In genomic region chr4:152026751-152027508, GRCm38 (mm10) we compare ENCODE assay signal across 8 mouse cellular contexts. TPM values are rescaled to one million over a fixed set of nuclear protein-coding genes. Genes with fewer than 3 reads are reported as not detected.
DNase-seq lines count a peak whose midpoint lies in the region; ATAC-seq and TF ChIP-seq lines count a peak whose summit lies in the region.

No protein-coding gene starts in this region.

- no peak overlapping the region for H3K27ac ChIP-seq in embryonic facial prominence, embryonic 11.5 days (replicated peaks; ENCODE audit: low read depth, low read length)
- peak overlapping the region; percentile 68 for H3K27ac ChIP-seq in hindbrain, postnatal 0 days
- peak overlapping the region; percentile 70 for H3K27ac ChIP-seq in lung, embryonic 15.5 days
- peak overlapping the region; percentile 79 for H3K27ac ChIP-seq in stomach, embryonic 15.5 days

- peak overlapping the region; percentile 87 for H3K4me2 ChIP-seq in embryonic facial prominence, embryonic 11.5 days (ENCODE audit: low read depth, low read length)
- H3K4me2 ChIP-seq in hindbrain, postnatal 0 days (ENCODE audit: low read depth, low read length) = peak overlapping the region; percentile 96
- peak overlapping the region; percentile 94 for H3K4me2 ChIP-seq in lung, embryonic 15.5 days
- H3K4me2 ChIP-seq in stomach, embryonic 15.5 days = peak overlapping the region; percentile 98

- H3K9ac ChIP-seq in embryonic facial prominence, embryonic 11.5 days (replicated peaks; ENCODE audit: low read length) = peak overlapping the region; percentile 57
- peak overlapping the region; percentile 50 for H3K9ac ChIP-seq in hindbrain, postnatal 0 days (replicated peaks; ENCODE audit: low read length)
- peak overlapping the region; percentile 85 for H3K9ac ChIP-seq in lung, embryonic 15.5 days
- H3K9ac ChIP-seq in stomach, embryonic 15.5 days = peak overlapping the region; percentile 60

- H3K27me3 ChIP-seq in E14TG2a.4 (ENCODE audit: insufficient read depth, low read length) = peaks cover 7% of the 10 kb centered on the region
- no peaks in the 10 kb centered on the region for H3K27me3 ChIP-seq in embryonic facial prominence, embryonic 11.5 days (ENCODE audit: control insufficient read depth, insufficient read depth, low read length)
- no peaks in the 10 kb centered on the region for H3K27me3 ChIP-seq in hindbrain, postnatal 0 days (ENCODE audit: insufficient read depth, low read length)
- H3K27me3 ChIP-seq in lung, embryonic 15.5 days = no peaks in the 10 kb centered on the region
- no peaks in the 10 kb centered on the region for H3K27me3 ChIP-seq in stomach, embryonic 15.5 days (replicated peaks)

- ATAC-seq in embryonic facial prominence, embryonic 11.5 days (replicated peaks; ENCODE audit: insufficient number of reproducible peaks, low FRiP score, low TSS enrichment, low read depth) = peak; percentile 49
- no peak for ATAC-seq in hindbrain, postnatal 0 days
- ATAC-seq in lung, embryonic 15.5 days (ENCODE audit: borderline replicate concordance, extremely low read depth, low FRiP score, low TSS enrichment) = peak; percentile 53
- ATAC-seq in stomach, embryonic 15.5 days (ENCODE audit: insufficient read depth, low FRiP score, low read depth) = peak; percentile 47

- H3K4me3 ChIP-seq in E14TG2a.4 (replicated peaks; ENCODE audit: low read length) = peak overlapping the region; percentile 96
- peak overlapping the region; percentile 61 for H3K4me3 ChIP-seq in embryonic facial prominence, embryonic 11.5 days (ENCODE audit: low read depth, low read length)
- H3K4me3 ChIP-seq in hindbrain, postnatal 0 days (ENCODE audit: low read length) = peak overlapping the region; percentile 68
- peak overlapping the region; percentile 90 for H3K4me3 ChIP-seq in lung, embryonic 15.5 days
- H3K4me3 ChIP-seq in stomach, embryonic 15.5 days (replicated peaks) = peak overlapping the region; percentile 86

- H3K4me1 ChIP-seq in E14TG2a.4 (replicated peaks; ENCODE audit: low read depth, low read length) = peaks cover 80% of the 10 kb centered on the region
- peaks cover 9% of the 10 kb centered on the region for H3K4me1 ChIP-seq in embryonic facial prominence, embryonic 11.5 days (ENCODE audit: control insufficient read depth, insufficient read depth, low read length)
- peaks cover 25% of the 10 kb centered on the region for H3K4me1 ChIP-seq in hindbrain, postnatal 0 days (ENCODE audit: insufficient read depth, low read length)
- H3K4me1 ChIP-seq in lung, embryonic 15.5 days = peaks cover 45% of the 10 kb centered on the region
- H3K4me1 ChIP-seq in stomach, embryonic 15.5 days = peaks cover 37% of the 10 kb centered on the region

- no peak for TF ChIP-seq CTCF in E14TG2a.4 (conservative IDR thresholded peaks at IDR 0.05; ENCODE audit: low read length)
- TF ChIP-seq CTCF in hindbrain, postnatal 0 days (IDR thresholded peaks at IDR 0.05; ENCODE audit: low read depth) = 0 out of 2 replicates have a peak, but pooled peaks have one; percentile 9

- 2% methylated on average over 36 of the region's 41 CpGs for WGBS in embryonic facial prominence, embryonic 11.5 days
- WGBS in hindbrain, postnatal 0 days = 3% methylated on average over 36 of the region's 41 CpGs
- WGBS in lung, embryonic 15.5 days = 2% methylated on average over 41 of the region's 41 CpGs
- 3% methylated on average over 37 of the region's 41 CpGs for WGBS in stomach, embryonic 15.5 days

- H3K36me3 ChIP-seq in E14TG2a.4 (ENCODE audit: insufficient read depth, low read length) = peaks cover 52% of the 10 kb centered on the region
- no peaks in the 10 kb centered on the region; the same call in none of the 2 replicates for H3K36me3 ChIP-seq in embryonic facial prominence, embryonic 11.5 days (replicated peaks; ENCODE audit: control insufficient read depth, insufficient read depth, low read depth, low read length)
- peaks cover 2% of the 10 kb centered on the region; the same call in 1 of the 2 replicates for H3K36me3 ChIP-seq in hindbrain, postnatal 0 days (ENCODE audit: insufficient read depth, low read length)
- H3K36me3 ChIP-seq in lung, embryonic 15.5 days = peaks cover 21% of the 10 kb centered on the region
- peaks cover 22% of the 10 kb centered on the region; the same call in 1 of the 2 replicates for H3K36me3 ChIP-seq in stomach, embryonic 15.5 days

- no peaks in the 10 kb centered on the region for H3K9me3 ChIP-seq in E14TG2a.4 (ENCODE audit: low read length)
- H3K9me3 ChIP-seq in embryonic facial prominence, embryonic 11.5 days (replicated peaks; ENCODE audit: control insufficient read depth, low read length) = no peaks in the 10 kb centered on the region
- no peaks in the 10 kb centered on the region for H3K9me3 ChIP-seq in hindbrain, postnatal 0 days (ENCODE audit: low read length)
- no peaks in the 10 kb centered on the region for H3K9me3 ChIP-seq in lung, embryonic 15.5 days
- no peaks in the 10 kb centered on the region for H3K9me3 ChIP-seq in stomach, embryonic 15.5 days

- DNase-seq in embryo, embryonic 10 days (ENCODE audit: low spot score) = peak; percentile 40
- no peak for DNase-seq in embryo, embryonic 10.5 days (ENCODE audit: low spot score)
- DNase-seq in embryonic facial prominence, embryonic 11.5 days (ENCODE audit: low spot score) = no peak
- DNase-seq in hindbrain, postnatal 0 days (ENCODE audit: low spot score) = peak; percentile 16
- DNase-seq in layer of hippocampus, adult 8-10 months (ENCODE audit: low spot score in 2 of 2) = no peak

RNA-seq across cellular contexts. Expression of gene Zbtb48, which starts 0.5 kb away (rescaled TPM):
- polyA plus RNA-seq in embryonic facial prominence, embryonic 11.5 days (2014; fragmentation: Nextera tagmentation; extraction: Ambion mirVana) = 21.1 and 21.5 TPM in 2 replicates
- 7.0 and 8.6 TPM in 2 replicates for total RNA-seq in hindbrain, postnatal 0 days (2014; rRNA removed)
- polyA plus RNA-seq in hindbrain, postnatal 0 days (2015; fragmentation: Nextera tagmentation; extraction: Ambion mirVana) = 10.7 and 16.2 TPM in 2 replicates
- polyA plus RNA-seq in lung, embryonic 15.5 days (2015; fragmentation: Nextera tagmentation; extraction: Ambion mirVana) = 19.0 and 21.2 TPM in 2 replicates
- polyA plus RNA-seq in stomach, embryonic 15.5 days (2015; fragmentation: Nextera tagmentation; extraction: Ambion mirVana) = 16.8 and 17.6 TPM in 2 replicates
- 10 to 100 TPM; 13.8 to 17.6 (median 15.8) TPM for total RNA-seq in layer of hippocampus, adult 8-10 months (2022)

RNA-seq across cellular contexts. Expression of gene Tas1r1, which starts 11.4 kb away (rescaled TPM):
- polyA plus RNA-seq in embryonic facial prominence, embryonic 11.5 days (2014; fragmentation: Nextera tagmentation; extraction: Ambion mirVana) = 0.25 and 0.55 TPM in 2 replicates
- total RNA-seq in hindbrain, postnatal 0 days (2014; rRNA removed) = 0.42 and 0.93 TPM in 2 replicates
- 1.7 TPM in 2 replicates for polyA plus RNA-seq in hindbrain, postnatal 0 days (2015; fragmentation: Nextera tagmentation; extraction: Ambion mirVana)
- polyA plus RNA-seq in lung, embryonic 15.5 days (2015; fragmentation: Nextera tagmentation; extraction: Ambion mirVana) = 0.40 and 0.42 TPM in 2 replicates
- 0.28 and 0.31 TPM in 2 replicates for polyA plus RNA-seq in stomach, embryonic 15.5 days (2015; fragmentation: Nextera tagmentation; extraction: Ambion mirVana)
- 1 to 10 TPM in 1 of 4 experiments, under 1 TPM in 3; 0.72 to 1.1 (median 0.77) TPM for total RNA-seq in layer of hippocampus, adult 8-10 months (2022)

RNA-seq across cellular contexts. Expression of gene Nol9, which starts 12.2 kb away (rescaled TPM):
- polyA plus RNA-seq in embryonic facial prominence, embryonic 11.5 days (2014; fragmentation: Nextera tagmentation; extraction: Ambion mirVana) = 28.3 and 31.4 TPM in 2 replicates
- total RNA-seq in hindbrain, postnatal 0 days (2014; rRNA removed) = 33.0 and 39.4 TPM in 2 replicates
- polyA plus RNA-seq in hindbrain, postnatal 0 days (2015; fragmentation: Nextera tagmentation; extraction: Ambion mirVana) = 17.1 and 17.9 TPM in 2 replicates
- polyA plus RNA-seq in lung, embryonic 15.5 days (2015; fragmentation: Nextera tagmentation; extraction: Ambion mirVana) = 29.4 and 31.1 TPM in 2 replicates
- polyA plus RNA-seq in stomach, embryonic 15.5 days (2015; fragmentation: Nextera tagmentation; extraction: Ambion mirVana) = 30.8 and 32.9 TPM in 2 replicates
- total RNA-seq in layer of hippocampus, adult 8-10 months (2022) = 10 to 100 TPM; 18.3 to 21.0 (median 19.9) TPM

RNA-seq across cellular contexts. Expression of gene Klhl21, which starts 18.3 kb away (rescaled TPM):
- 3.2 TPM in 2 replicates for polyA plus RNA-seq in embryonic facial prominence, embryonic 11.5 days (2014; fragmentation: Nextera tagmentation; extraction: Ambion mirVana)
- 12.3 and 14.0 TPM in 2 replicates for total RNA-seq in hindbrain, postnatal 0 days (2014; rRNA removed)
- polyA plus RNA-seq in hindbrain, postnatal 0 days (2015; fragmentation: Nextera tagmentation; extraction: Ambion mirVana) = 4.5 and 4.8 TPM in 2 replicates
- polyA plus RNA-seq in lung, embryonic 15.5 days (2015; fragmentation: Nextera tagmentation; extraction: Ambion mirVana) = 15.3 and 16.1 TPM in 2 replicates
- polyA plus RNA-seq in stomach, embryonic 15.5 days (2015; fragmentation: Nextera tagmentation; extraction: Ambion mirVana) = 13.5 and 14.0 TPM in 2 replicates
- 10 to 100 TPM; 19.3 to 24.2 (median 22.0) TPM for total RNA-seq in layer of hippocampus, adult 8-10 months (2022)

RNA-seq across cellular contexts. Expression of gene Phf13, which starts 30.9 kb away (rescaled TPM):
- 23.1 and 25.8 TPM in 2 replicates for polyA plus RNA-seq in embryonic facial prominence, embryonic 11.5 days (2014; fragmentation: Nextera tagmentation; extraction: Ambion mirVana)
- total RNA-seq in hindbrain, postnatal 0 days (2014; rRNA removed) = 19.9 and 20.8 TPM in 2 replicates
- polyA plus RNA-seq in hindbrain, postnatal 0 days (2015; fragmentation: Nextera tagmentation; extraction: Ambion mirVana) = 14.6 and 15.0 TPM in 2 replicates
- polyA plus RNA-seq in lung, embryonic 15.5 days (2015; fragmentation: Nextera tagmentation; extraction: Ambion mirVana) = 28.5 and 29.7 TPM in 2 replicates
- polyA plus RNA-seq in stomach, embryonic 15.5 days (2015; fragmentation: Nextera tagmentation; extraction: Ambion mirVana) = 22.1 and 23.4 TPM in 2 replicates
- 10 to 100 TPM; 11.2 to 17.0 (median 13.4) TPM for total RNA-seq in layer of hippocampus, adult 8-10 months (2022)

Comparison
In these comparisons a context has a peak if more than half of its experiments do, and no peak if none do; other contexts are left out.
1. DNase-seq: peak in embryo, embryonic 10 days (single experiment) and hindbrain, postnatal 0 days (single experiment); none in embryo, embryonic 10.5 days (single experiment), embryonic facial prominence, embryonic 11.5 days (single experiment) and layer of hippocampus, adult 8-10 months (0 of 2).
2. Peak in every context shown above with its lines, with median percentiles within 50 percentile points of each other: H3K4me3 ChIP-seq, H3K4me2 ChIP-seq and H3K9ac ChIP-seq.